Mouse (Mus musculus): ENCODE data around the gene Sorbs2. TPM values are rescaled to one million over a fixed set of nuclear protein-coding genes. Genes with fewer than 3 reads are reported as not detected.
A peak's percentile ranks its signal among the peaks of the same experiment; 100 is the strongest.

The Sorbs2 gene
- total RNA-seq, 2 experiments from 2014 or later: 370 to 377 TPM

- intact Hi-C loops (cut with DNase I): no loop called here
- TF ChIP-seq CTCF (IDR thresholded peaks at IDR 0.05): no peak
- peak overlapping the region; percentile 72 for H3K27ac ChIP-seq
Observed at GRCm38 (mm10) chr8:45605419-45605818, 97.8 kb downstream of the Sorbs2 start.

GRCm38 (mm10) chr8:45607012-45607411, 99.4 kb downstream of the Sorbs2 start:
- Histone ChIP-seq H3K27ac (no peak overlapping the region), H3K4me3 (no peak overlapping the region)
- DNase-seq (ENCODE audit: extremely low spot score in 1 of 2, low spot score in 2 of 2): no peak
- intact Hi-C loops (cut with DNase I): no loop called here
- TF ChIP-seq CTCF (IDR thresholded peaks at IDR 0.05): no peak

More at GRCm38 (mm10) chr8:45605419-45605818, 97.8 kb downstream of the Sorbs2 start:
- H3K4me3 ChIP-seq: no peak overlapping the region
- no peak for DNase-seq (ENCODE audit: extremely low spot score in 1 of 2, low spot score in 2 of 2)

GRCm38 (mm10) chr8:45608413-45608812, 100.8 kb downstream of the Sorbs2 start:
- intact Hi-C loops (cut with DNase I): no loop called here
- DNase-seq (ENCODE audit: extremely low spot score in 1 of 2, low spot score in 2 of 2): no peak
- Histone ChIP-seq H3K4me3 (no peak overlapping the region), H3K27ac (no peak overlapping the region)
- TF ChIP-seq CTCF (IDR thresholded peaks at IDR 0.05): no peak

GRCm38 (mm10) chr8:45610426-45611215, 103.0 kb downstream of the Sorbs2 start:
- intact Hi-C loops (cut with DNase I): loop anchor here (1.0 kb wide), 1 partner anchor 17 kb away; no protein-coding TSS in a partner anchor
- DNase-seq (ENCODE audit: extremely low spot score in 1 of 2, low spot score in 2 of 2): no peak
- H3K27ac ChIP-seq: peak overlapping the region; percentile 55
- no peak for TF ChIP-seq CTCF (IDR thresholded peaks at IDR 0.05)
- H3K4me3 ChIP-seq: no peak overlapping the region

- Histone ChIP-seq H3K27ac (no peak overlapping the region; the same call in 1 of the 2 replicates), H3K4me3 (no peak overlapping the region)
- intact Hi-C loops (cut with DNase I): no loop called here
- no peak for DNase-seq (ENCODE audit: extremely low spot score in 1 of 2, low spot score in 2 of 2)
- TF ChIP-seq CTCF (IDR thresholded peaks at IDR 0.05): no peak
Observed at GRCm38 (mm10) chr8:45611320-45611719, 103.7 kb downstream of the Sorbs2 start.

- no peak for TF ChIP-seq CTCF (IDR thresholded peaks at IDR 0.05)
Observed at GRCm38 (mm10) chr8:45614610-45615009, 107.0 kb downstream of the Sorbs2 start.

GRCm38 (mm10) chr8:45615050-45615449, 107.5 kb downstream of the Sorbs2 start:
- Histone ChIP-seq H3K27ac (no peak overlapping the region), H3K4me3 (no peak overlapping the region)
- DNase-seq (ENCODE audit: extremely low spot score in 1 of 2, low spot score in 2 of 2): no peak
- intact Hi-C loops (cut with DNase I): no loop called here
- TF ChIP-seq CTCF (IDR thresholded peaks at IDR 0.05): no peak; the same call in 1 of the 2 replicates

More at GRCm38 (mm10) chr8:45614610-45615009, 107.0 kb downstream of the Sorbs2 start:
- H3K4me3 ChIP-seq: no peak overlapping the region
- H3K27ac ChIP-seq: no peak overlapping the region
- no peak for DNase-seq (ENCODE audit: extremely low spot score in 1 of 2, low spot score in 2 of 2)
- intact Hi-C loops (cut with DNase I): no loop called here

GRCm38 (mm10) chr8:45615551-45615950, 108.0 kb downstream of the Sorbs2 start:
- Histone ChIP-seq H3K27ac (no peak overlapping the region), H3K4me3 (no peak overlapping the region)
- intact Hi-C loops (cut with DNase I): no loop called here
- no peak for DNase-seq (ENCODE audit: extremely low spot score in 1 of 2, low spot score in 2 of 2)
- no peak for TF ChIP-seq CTCF (IDR thresholded peaks at IDR 0.05)

GRCm38 (mm10) chr8:45621576-45622178, 114.1 kb downstream of the Sorbs2 start:
- intact Hi-C loops (cut with DNase I): no loop called here
- no peak for DNase-seq (ENCODE audit: extremely low spot score in 1 of 2, low spot score in 2 of 2)
- Histone ChIP-seq H3K27ac (no peak overlapping the region), H3K4me3 (no peak overlapping the region)
- TF ChIP-seq CTCF (IDR thresholded peaks at IDR 0.05): no peak

- Histone ChIP-seq H3K4me3 (no peak overlapping the region), H3K27ac (no peak overlapping the region)
- intact Hi-C loops (cut with DNase I): loop anchor here (5.0 kb wide), 2 partner anchors 119 to 156 kb away; partner anchors contain the start of gene Sorbs2
- no peak for DNase-seq (ENCODE audit: extremely low spot score in 1 of 2, low spot score in 2 of 2)
- TF ChIP-seq CTCF (IDR thresholded peaks at IDR 0.05): no peak
Observed at GRCm38 (mm10) chr8:45626406-45626805, 118.8 kb downstream of the Sorbs2 start.

GRCm38 (mm10) chr8:45627246-45628241, 120.0 kb downstream of the Sorbs2 start:
- DNase-seq (ENCODE audit: extremely low spot score in 1 of 2, low spot score in 2 of 2): peak; percentile 61 to 67
- Histone ChIP-seq H3K4me3 (peak overlapping the region; percentile 73), H3K27ac (peak overlapping the region; percentile 97)
- no peak for TF ChIP-seq CTCF (IDR thresholded peaks at IDR 0.05)
- intact Hi-C loops (cut with DNase I): loop anchor here (2.0 to 5.0 kb wide), 3 partner anchors 120 to 175 kb away; partner anchors contain the start of gene Sorbs2
